Mouse (Mus musculus) neural tube, embryonic 11.5 days (tissue): ENCODE results near the gene Svep1. TPM values are rescaled to one million over a fixed set of nuclear protein-coding genes. Genes with fewer than 3 reads are reported as not detected.
A peak's percentile ranks its signal among the peaks of the same experiment; 100 is the strongest.

Experiments used
- ATAC-seq: fragments of 200-750 bp; cut with Nextera tagmentation; 2 replicates; pipeline ENCODE4 v1.8.0; 2017; ENCODE audit warnings: moderate number of reproducible peaks, mild to moderate bottlenecking, moderate TSS enrichment, moderate library complexity; ENCODE audit not compliant: insufficient read depth, low FRiP score, low TSS enrichment
- DNase-seq: peaks from one replicate; pipeline ENCODE4 v3.0.0-alpha.2; 2015; ENCODE audit warnings: low spot score
- H3K27ac ChIP-seq: fragments of 300-500 bp; sonication (generic); 2 replicates; pipeline ENCODE4 v1.5.1; 2014; ENCODE audit warnings: low read depth, mild to moderate bottlenecking, low read length
- H3K27me3 ChIP-seq: fragments of 300-500 bp; sonication (generic); 2 replicates; pipeline ENCODE4 v1.6.1; 2014; ENCODE audit warnings: mild to moderate bottlenecking, low read length, mixed read lengths; ENCODE audit not compliant: control insufficient read depth, insufficient read depth
- H3K36me3 ChIP-seq: fragments of 300-500 bp; sonication (generic); 2 replicates; pipeline ENCODE4 v1.6.1; 2014; ENCODE audit warnings: mild to moderate bottlenecking, low read length, moderate library complexity, mixed read lengths; ENCODE audit not compliant: control insufficient read depth, insufficient read depth
- H3K4me1 ChIP-seq: fragments of 300-500 bp; sonication (generic); 2 replicates; pipeline ENCODE4 v1.6.1; 2014; ENCODE audit warnings: low read length, mixed read lengths; ENCODE audit not compliant: control insufficient read depth, insufficient read depth
- H3K4me2 ChIP-seq: fragments of 300-500 bp; sonication (generic); 2 replicates; pipeline ENCODE4 v1.6.1; 2014; ENCODE audit warnings: low read depth, mild to moderate bottlenecking, moderate library complexity
- H3K4me3 ChIP-seq: fragments of 300-500 bp; sonication (generic); 2 replicates; pipeline ENCODE4 v1.5.1; 2014; ENCODE audit warnings: low read depth, low read length
- H3K9ac ChIP-seq: fragments of 300-500 bp; sonication (generic); 2 replicates; pipeline ENCODE4 v1.6.1; 2014; ENCODE audit warnings: mild to moderate bottlenecking, low read length
- H3K9me3 ChIP-seq: fragments of 300-500 bp; sonication (generic); 2 replicates; pipeline ENCODE4 v1.6.1; 2016; ENCODE audit warnings: low read length; ENCODE audit not compliant: control insufficient read depth
- WGBS: fragments of 180-500 bp; shearing (Covaris S2); extraction: QIAGEN DNeasy Blood & Tissue Kit; methylation state at CpG from one replicate; pipeline ENCODE4 v1.1.7; 2014; 5-methylcytosine and 5-hydroxymethylcytosine counted together
- polyA plus RNA-seq: library from polyadenylated mRNA; unstranded; fragments of >200 nt; fragmentation: Nextera tagmentation; extraction: Ambion mirVana; gene quantifications from 2 replicates; pipeline ENCODE4 v1.2.1, GENCODE M21; 2014

The Svep1 gene
- polyA plus RNA-seq, 1 experiment from 2014 or later = 1.5 TPM

DNA sequence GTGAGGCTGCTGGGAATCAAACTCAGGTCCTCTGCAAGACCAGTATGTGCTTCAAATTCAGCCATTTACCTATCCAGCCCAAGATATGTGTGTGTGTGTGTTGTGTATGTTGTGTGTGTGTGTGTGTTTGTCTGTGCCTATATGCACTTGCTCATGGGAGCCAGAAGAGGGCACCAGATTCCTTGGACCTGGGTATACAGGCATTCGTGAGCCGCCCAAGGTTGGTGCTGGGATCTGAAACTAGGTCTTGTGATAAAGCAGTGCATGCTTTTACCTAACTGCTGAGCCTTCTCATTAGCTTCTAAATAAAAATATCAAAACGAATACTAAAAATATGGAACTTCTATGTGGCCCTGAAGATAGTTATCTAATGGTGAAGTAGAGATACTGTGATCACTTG is 121.3 kb downstream of the Svep1 start:
- Histone ChIP-seq H3K4me1 (no peaks in the 10 kb centered on the region), H3K9ac (no peak overlapping the region), H3K27me3 (no peaks in the 10 kb centered on the region), H3K4me3 (no peak overlapping the region), H3K27ac (no peak overlapping the region), H3K9me3 (no peaks in the 10 kb centered on the region), H3K36me3 (no peaks in the 10 kb centered on the region), H3K4me2 (no peak overlapping the region)
- 88% methylated on average over 3 of the region's 3 CpGs for WGBS
- DNase-seq = no peak
- no peak for ATAC-seq

- 94% methylated on average over 5 of the region's 5 CpGs for whole genome bisulfite sequencing
- no peak overlapping the region for H3K9ac ChIP-seq
- no peaks in the 10 kb centered on the region for H3K9me3 ChIP-seq
- H3K27ac ChIP-seq = no peak overlapping the region
- DNase-seq = no peak
- ATAC-seq = no peak
- no peak overlapping the region for H3K4me2 ChIP-seq
- no peaks in the 10 kb centered on the region for H3K4me1 ChIP-seq
- no peaks in the 10 kb centered on the region for H3K36me3 ChIP-seq
- H3K4me3 ChIP-seq = no peak overlapping the region
- no peaks in the 10 kb centered on the region for H3K27me3 ChIP-seq
Observed at GRCm38 (mm10) chr4:58084155-58084554, 122.5 kb downstream of the Svep1 start.

GRCm38 (mm10) chr4:58082588-58082987 is 124.1 kb downstream of the Svep1 start:
- no peaks in the 10 kb centered on the region for H3K4me1 ChIP-seq
- peak; percentile 53; the same call in 1 of the 2 replicates for ATAC-seq
- H3K4me3 ChIP-seq = no peak overlapping the region
- no peaks in the 10 kb centered on the region for H3K36me3 ChIP-seq
- WGBS = 11% methylated on average over 5 of the region's 5 CpGs
- H3K27ac ChIP-seq = no peak overlapping the region
- H3K9ac ChIP-seq = no peak overlapping the region
- H3K9me3 ChIP-seq = no peaks in the 10 kb centered on the region
- H3K27me3 ChIP-seq = no peaks in the 10 kb centered on the region
- H3K4me2 ChIP-seq = no peak overlapping the region
- DNase-seq = peak; percentile 70

DNA sequence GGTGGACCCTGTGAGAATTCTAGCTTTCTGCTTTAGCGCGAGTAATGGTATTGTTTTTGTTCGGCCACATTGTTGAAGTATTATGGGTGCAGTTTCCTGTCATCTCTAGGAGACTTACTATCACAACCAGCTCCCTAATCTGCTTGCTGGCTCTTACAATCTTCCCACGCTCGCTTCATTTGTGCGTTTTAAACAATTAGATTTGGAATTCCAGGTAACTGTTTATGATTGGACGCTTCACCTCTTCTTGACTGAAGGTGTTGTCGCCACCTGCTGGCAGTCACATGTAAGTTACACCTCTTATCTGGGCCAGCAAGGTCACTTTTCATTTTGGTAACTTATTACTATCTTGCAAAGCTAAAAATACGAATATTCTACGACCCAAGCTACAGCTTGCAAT is 127.0 kb downstream of the Svep1 start:
- WGBS = 25% methylated on average over 10 of the region's 10 CpGs
- Histone ChIP-seq H3K36me3 (no peaks in the 10 kb centered on the region), H3K4me1 (no peaks in the 10 kb centered on the region), H3K4me3 (no peak overlapping the region), H3K4me2 (0 out of 2 replicates have a peak overlapping the region, but pooled peaks have one; percentile 10), H3K27me3 (no peaks in the 10 kb centered on the region), H3K9me3 (no peaks in the 10 kb centered on the region), H3K27ac (no peak overlapping the region), H3K9ac (no peak overlapping the region)
- peak; percentile 40 for DNase-seq
- ATAC-seq = peak; percentile 13; the same call in 1 of the 2 replicates

- Histone ChIP-seq H3K4me2 (no peak overlapping the region), H3K36me3 (no peaks in the 10 kb centered on the region), H3K4me1 (no peaks in the 10 kb centered on the region), H3K9me3 (no peaks in the 10 kb centered on the region), H3K4me3 (no peak overlapping the region), H3K27ac (no peak overlapping the region), H3K27me3 (no peaks in the 10 kb centered on the region), H3K9ac (no peak overlapping the region)
- ATAC-seq (no peak), DNase-seq (no peak)
- WGBS = 83% methylated on average over 6 of the region's 6 CpGs
Observed at GRCm38 (mm10) chr4:58077950-58078349, 128.7 kb downstream of the Svep1 start.

DNA sequence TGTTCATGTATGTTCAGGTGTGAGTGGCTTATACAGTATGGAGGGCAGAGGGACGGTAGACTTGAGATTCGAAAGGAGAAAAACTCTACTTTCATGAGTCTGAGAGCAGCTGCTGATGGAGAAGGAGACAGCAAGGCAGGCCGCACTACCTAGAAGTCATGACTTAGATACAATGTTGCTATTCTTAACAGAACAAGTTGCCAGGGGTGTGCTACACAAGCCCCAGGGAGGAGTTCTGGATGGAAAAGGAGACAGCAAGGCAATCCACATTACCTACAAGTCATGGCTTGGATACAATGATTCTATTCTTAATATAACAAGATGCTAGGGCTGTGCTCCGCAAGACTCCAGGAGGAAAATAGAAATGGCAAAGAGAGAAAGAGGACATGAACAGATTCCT is 129.1 kb downstream of the Svep1 start:
- H3K27me3 ChIP-seq = no peaks in the 10 kb centered on the region
- no peaks in the 10 kb centered on the region for H3K9me3 ChIP-seq
- H3K4me3 ChIP-seq = no peak overlapping the region
- WGBS = 95% methylated on average over 4 of the region's 4 CpGs
- H3K27ac ChIP-seq = no peak overlapping the region
- H3K36me3 ChIP-seq = no peaks in the 10 kb centered on the region
- no peak overlapping the region for H3K9ac ChIP-seq
- H3K4me1 ChIP-seq = no peaks in the 10 kb centered on the region
- no peak for ATAC-seq
- H3K4me2 ChIP-seq = no peak overlapping the region
- DNase-seq = no peak

GRCm38 (mm10) chr4:58072888-58073287 is 133.8 kb downstream of the Svep1 start:
- H3K4me2 ChIP-seq = no peak overlapping the region
- H3K36me3 ChIP-seq = no peaks in the 10 kb centered on the region
- 83% methylated on average over 12 of the region's 12 CpGs for WGBS
- H3K4me1 ChIP-seq = no peaks in the 10 kb centered on the region
- no peak overlapping the region for H3K27ac ChIP-seq
- no peak overlapping the region for H3K9ac ChIP-seq
- ATAC-seq (no peak), DNase-seq (no peak)
- no peaks in the 10 kb centered on the region for H3K27me3 ChIP-seq
- no peaks in the 10 kb centered on the region for H3K9me3 ChIP-seq
- no peak overlapping the region for H3K4me3 ChIP-seq

GRCm38 (mm10) chr4:58068886-58069285 is 137.8 kb downstream of the Svep1 start:
- no peaks in the 10 kb centered on the region for H3K9me3 ChIP-seq
- H3K4me2 ChIP-seq = no peak overlapping the region
- no peak for ATAC-seq
- no peaks in the 10 kb centered on the region for H3K27me3 ChIP-seq
- 92% methylated on average over 5 of the region's 5 CpGs for WGBS
- no peaks in the 10 kb centered on the region for H3K36me3 ChIP-seq
- no peak overlapping the region for H3K4me3 ChIP-seq
- H3K9ac ChIP-seq = no peak overlapping the region
- H3K27ac ChIP-seq = no peak overlapping the region
- DNase-seq = no peak
- no peaks in the 10 kb centered on the region for H3K4me1 ChIP-seq

GRCm38 (mm10) chr4:58064721-58065120 is 141.9 kb downstream of the Svep1 start:
- no peaks in the 10 kb centered on the region for H3K36me3 ChIP-seq
- H3K4me1 ChIP-seq = no peaks in the 10 kb centered on the region
- DNase-seq = no peak
- no peak for ATAC-seq
- 76% methylated on average over 2 of the region's 2 CpGs for WGBS
- H3K9ac ChIP-seq = no peak overlapping the region
- no peaks in the 10 kb centered on the region for H3K27me3 ChIP-seq
- no peaks in the 10 kb centered on the region for H3K9me3 ChIP-seq
- no peak overlapping the region for H3K4me2 ChIP-seq
- no peak overlapping the region for H3K27ac ChIP-seq
- H3K4me3 ChIP-seq = no peak overlapping the region
